Mouse (Mus musculus): ENCODE data around the gene Sptbn2.
A peak's percentile ranks its signal among the peaks of the same experiment; 100 is the strongest.

The Sptbn2 gene

DNA sequence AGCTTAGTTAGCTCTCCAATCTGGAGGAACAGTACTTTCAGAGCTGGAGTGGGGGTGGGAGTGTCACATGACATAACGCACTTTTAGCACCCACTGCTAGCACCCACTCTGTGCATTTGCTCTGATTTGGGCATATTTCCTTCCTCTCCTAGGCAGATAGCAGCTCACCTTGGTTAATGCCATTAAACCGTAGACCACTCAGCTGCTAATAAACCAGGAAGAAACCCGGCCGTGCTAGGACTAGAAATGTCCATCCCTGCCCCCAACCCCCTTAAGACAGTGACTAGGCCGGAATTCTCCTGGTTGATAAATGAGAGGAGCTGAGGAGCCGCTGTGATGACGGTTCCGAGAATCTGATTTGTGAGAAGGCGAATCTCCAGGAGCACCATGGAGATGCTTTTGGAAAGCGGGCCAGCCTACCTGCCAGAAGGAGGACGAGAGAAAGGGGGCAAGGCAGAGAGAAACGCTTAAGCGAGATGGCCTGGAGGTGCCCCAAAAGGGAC, at the start of gene Sptbn2:
Gene Sptbn2 (plus strand): TSS at position 70 of the 503 bp plus-strand sequence.
- DNase-seq (ENCODE audit: low spot score in 2 of 2) = no peak

DNA sequence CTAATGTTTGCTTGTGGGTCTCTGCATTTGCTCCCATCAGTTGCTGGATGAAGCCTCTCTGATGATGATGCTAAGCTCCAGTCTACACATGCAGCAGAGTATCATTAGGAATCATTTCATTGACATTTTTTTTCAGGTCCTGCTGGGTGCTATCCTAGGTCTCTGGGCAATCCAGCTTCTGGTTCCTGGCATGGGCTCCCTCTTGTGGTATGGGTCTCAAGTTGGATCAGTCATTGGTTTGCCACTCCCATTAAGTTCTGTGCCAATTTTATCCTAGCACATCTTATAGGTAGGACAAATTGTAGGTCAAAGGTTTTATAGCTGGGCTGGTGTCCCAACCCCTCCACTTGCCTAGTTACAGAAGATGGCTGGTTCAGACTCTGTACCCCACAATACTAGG, 44.2 kb upstream of the Sptbn2 start:
- DNase-seq (ENCODE audit: low spot score in 2 of 2) = no peak

GRCm38 (mm10) chr19:4670776-4671175, 40.2 kb upstream of the Sptbn2 start:
- DNase-seq (ENCODE audit: low spot score in 2 of 2) = no peak

- DNase-seq (ENCODE audit: low spot score in 2 of 2) = no peak
Measured at GRCm38 (mm10) chr19:4672401-4672800, 38.6 kb upstream of the Sptbn2 start.

- no peak for DNase-seq (ENCODE audit: low spot score in 2 of 2)
Measured at GRCm38 (mm10) chr19:4694346-4694745, 16.6 kb upstream of the Sptbn2 start.

- no peak for DNase-seq (ENCODE audit: low spot score in 2 of 2)
Measured at GRCm38 (mm10) chr19:4697121-4697520, 13.8 kb upstream of the Sptbn2 start.

GRCm38 (mm10) chr19:4697721-4698120, 13.2 kb upstream of the Sptbn2 start:
- DNase-seq (ENCODE audit: low spot score in 2 of 2) = no peak

DNA sequence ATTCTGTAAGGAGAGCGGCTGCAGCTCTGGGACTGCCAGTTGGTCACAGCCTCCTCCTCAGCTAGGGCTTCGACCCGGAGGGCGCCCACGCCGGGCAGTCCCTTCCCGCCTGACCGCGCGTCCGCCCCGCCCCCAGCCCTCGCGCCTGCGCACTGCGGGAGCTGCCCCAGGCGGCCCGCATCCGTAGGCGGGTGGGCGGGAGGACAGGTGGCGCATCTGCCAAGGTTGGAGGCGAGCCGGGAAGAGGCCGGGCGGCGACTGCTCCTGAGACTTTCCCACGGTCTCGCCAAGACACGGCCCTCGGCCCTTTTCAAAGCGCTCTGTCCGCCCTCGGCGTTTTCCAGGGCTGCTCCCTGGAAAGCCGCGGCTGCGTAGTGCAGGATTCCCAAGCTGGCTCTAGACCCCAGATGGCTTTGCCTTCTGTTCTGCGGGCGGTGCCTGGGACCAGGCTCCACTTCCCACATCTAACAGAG, 12.7 kb upstream of the Sptbn2 start, which contains the start of gene Gm960:
Gene Gm960 (minus strand): TSS at position 464 of the 473 bp plus-strand sequence.
- peak in 1 of 2 experiments; percentile 37 for DNase-seq (ENCODE audit: low spot score in 2 of 2)

DNA sequence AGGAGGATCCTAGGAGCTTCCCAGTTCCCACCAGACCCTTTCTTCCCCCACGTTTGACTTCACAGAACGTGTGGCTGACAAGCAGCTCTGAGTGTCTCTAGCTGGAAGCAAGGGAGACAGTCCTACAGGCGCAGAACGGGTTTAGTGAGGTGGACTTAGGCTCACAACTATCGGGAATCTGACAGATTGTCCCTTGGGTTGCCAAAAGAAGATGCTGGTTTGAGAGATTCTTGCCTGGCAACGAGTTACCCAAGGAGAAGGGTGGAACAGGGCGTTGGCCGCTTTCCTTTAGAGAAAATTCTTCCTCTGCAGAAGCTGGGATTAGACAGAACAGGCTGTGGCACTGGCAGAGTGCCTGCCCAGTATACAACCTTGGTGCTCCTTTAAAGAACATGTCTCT, 12.1 kb upstream of the Sptbn2 start:
- DNase-seq (ENCODE audit: low spot score in 2 of 2) = no peak

GRCm38 (mm10) chr19:4699821-4700220, 11.1 kb upstream of the Sptbn2 start:
- no peak for DNase-seq (ENCODE audit: low spot score in 2 of 2)

DNA sequence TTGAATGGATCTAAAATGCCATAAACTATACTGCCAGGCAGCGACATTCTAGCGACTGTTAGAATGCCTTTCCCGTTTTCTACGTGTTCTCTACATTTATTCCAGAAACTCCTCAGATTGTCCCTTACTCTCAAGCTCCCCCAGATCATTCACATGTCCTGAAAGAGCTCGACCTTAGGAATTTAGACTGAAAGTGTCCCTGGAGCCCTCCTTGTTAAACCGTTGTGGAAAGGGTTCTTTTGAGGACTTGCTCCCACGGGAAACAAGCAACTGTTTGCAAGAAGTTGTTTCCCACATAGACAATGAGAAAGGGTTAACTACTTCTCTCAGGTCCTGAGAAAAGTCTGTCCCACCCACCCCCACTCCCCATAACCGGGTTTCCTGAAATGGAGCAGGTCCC, 10.3 kb upstream of the Sptbn2 start:
- DNase-seq (ENCODE audit: low spot score in 2 of 2) = no peak

DNA sequence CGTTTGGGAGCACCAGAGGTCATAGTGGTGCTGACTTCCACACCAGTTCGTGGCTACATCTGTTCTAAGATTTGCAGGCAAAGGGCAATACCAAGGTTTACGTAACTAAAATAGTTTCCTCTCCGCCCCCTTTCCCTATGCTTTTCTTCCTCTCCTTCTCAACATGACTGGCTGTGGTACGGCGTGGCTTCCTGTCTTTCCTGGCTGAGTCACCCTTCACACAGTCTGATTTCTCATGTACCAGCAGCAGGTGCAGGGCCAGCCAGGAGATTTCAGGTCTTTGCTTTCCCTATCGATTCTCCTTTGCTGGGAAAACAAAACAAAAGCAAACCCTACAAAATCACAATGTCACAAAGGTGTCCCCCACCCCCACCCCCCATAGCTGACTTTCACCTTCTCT, 9.7 kb upstream of the Sptbn2 start:
- no peak for DNase-seq (ENCODE audit: low spot score in 2 of 2)

DNA sequence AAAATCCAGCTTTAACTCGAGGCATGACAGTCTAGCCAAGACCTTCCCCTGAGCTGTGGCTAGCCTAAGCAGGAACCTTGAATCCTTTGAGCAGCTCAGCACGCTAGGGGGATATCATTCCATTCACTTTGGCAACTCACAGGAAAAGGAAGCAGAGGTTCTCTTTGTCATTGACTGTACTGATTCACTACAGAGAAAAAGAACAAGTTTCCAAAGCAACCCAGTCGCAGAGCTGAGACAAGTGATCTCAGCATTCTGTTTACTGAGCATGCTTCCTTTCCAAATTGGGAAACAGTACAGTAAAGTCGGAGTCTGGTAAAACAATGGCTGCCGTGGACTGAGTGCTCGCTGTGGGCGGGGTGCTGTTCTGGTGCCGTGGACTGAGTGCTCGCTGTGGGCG, 2.2 kb upstream of the Sptbn2 start:
- no peak for DNase-seq (ENCODE audit: low spot score in 2 of 2)

GRCm38 (mm10) chr19:4711601-4712155, 711 bp downstream of the Sptbn2 start:
- DNase-seq (ENCODE audit: low spot score in 2 of 2) = no peak

- DNase-seq (ENCODE audit: low spot score in 2 of 2) = no peak
Measured at GRCm38 (mm10) chr19:4712156-4712780, 1.3 kb downstream of the Sptbn2 start.

DNA sequence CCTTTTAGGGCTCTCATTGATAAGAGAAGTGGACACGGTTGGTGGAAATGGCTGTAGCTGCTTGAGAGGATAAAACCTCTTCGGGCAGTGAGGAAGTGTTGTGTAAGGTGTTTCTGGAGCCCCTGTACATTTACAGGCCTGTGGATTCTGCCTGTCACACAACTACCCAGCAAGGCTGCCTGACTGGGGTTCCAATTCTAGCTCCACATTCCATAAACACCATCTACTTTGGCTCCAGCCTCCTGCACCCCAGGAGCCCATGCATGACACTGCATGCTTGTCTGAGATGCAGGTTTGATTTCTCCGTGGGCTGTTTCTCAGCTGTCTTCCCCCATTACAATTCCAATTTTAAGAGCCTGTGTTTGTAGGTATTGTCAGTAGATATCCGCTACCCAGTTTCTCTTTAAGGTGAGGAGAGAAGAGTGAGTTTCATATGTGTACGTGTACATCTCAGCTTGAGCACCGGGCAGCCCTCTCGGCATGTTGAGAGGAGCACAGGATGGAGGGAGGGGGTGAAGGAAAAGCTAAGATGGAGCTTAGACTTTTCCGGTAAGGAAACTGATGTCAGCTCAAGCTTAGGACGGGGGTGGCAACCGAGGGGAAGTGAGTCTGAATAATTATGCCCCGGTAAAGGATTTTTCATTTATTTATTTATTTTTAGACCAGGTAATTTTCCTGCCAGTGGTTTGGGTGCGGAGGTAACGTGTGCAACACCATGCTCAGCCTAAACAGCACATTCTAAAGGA, 2.0 kb downstream of the Sptbn2 start:
- DNase-seq (ENCODE audit: low spot score in 2 of 2) = no peak

- no peak for DNase-seq (ENCODE audit: low spot score in 2 of 2)
Measured at GRCm38 (mm10) chr19:4713886-4714285, 2.9 kb downstream of the Sptbn2 start.

- DNase-seq (ENCODE audit: low spot score in 2 of 2) = no peak
Measured at GRCm38 (mm10) chr19:4716756-4717155, 5.8 kb downstream of the Sptbn2 start.

GRCm38 (mm10) chr19:4717281-4717680, 6.3 kb downstream of the Sptbn2 start:
- no peak for DNase-seq (ENCODE audit: low spot score in 2 of 2)

- DNase-seq (ENCODE audit: low spot score in 2 of 2) = no peak
Measured at GRCm38 (mm10) chr19:4718716-4719115, 7.7 kb downstream of the Sptbn2 start.

- no peak for DNase-seq (ENCODE audit: low spot score in 2 of 2)
Measured at GRCm38 (mm10) chr19:4719351-4719764, 8.4 kb downstream of the Sptbn2 start.

- DNase-seq (ENCODE audit: low spot score in 2 of 2) = no peak
Measured at GRCm38 (mm10) chr19:4720112-4720511, 9.1 kb downstream of the Sptbn2 start.
